Mouse (Mus musculus): Measurements from ENCODE around the gene Vgll4. TPM values are rescaled to one million over a fixed set of nuclear protein-coding genes. Genes with fewer than 3 reads are reported as not detected.

Gene Vgll4
- polyA plus RNA-seq, 1 experiment from 2014 or later, result 52.7 TPM

- WGBS, result 83% methylated on average over 1 of the region's 1 CpGs
- no peak for ATAC-seq (ENCODE audit: insufficient number of reproducible peaks, insufficient read depth, low FRiP score, low read depth)
- H3K9ac ChIP-seq (ENCODE audit: low read length), result no peak overlapping the region
- no peaks in the 10 kb centered on the region for H3K36me3 ChIP-seq (ENCODE audit: control insufficient read depth, insufficient read depth, low read length)
- H3K4me1 ChIP-seq (ENCODE audit: control insufficient read depth in 2 of 2, insufficient read depth in 2 of 2, low read length in 2 of 2), result peaks cover 4 to 6% of the 10 kb centered on the region in 2 experiments; a peak in 2 of 4 replicates
- no peak overlapping the region for H3K4me3 ChIP-seq (ENCODE audit: control insufficient read depth in 1 of 2, insufficient read depth in 1 of 2, low read depth in 1 of 2, low read length in 2 of 2)
- H3K27ac ChIP-seq (replicated peaks in 1 of 2; ENCODE audit: control insufficient read depth in 1 of 2, insufficient read depth in 1 of 2, low read depth in 2 of 2, low read length in 2 of 2), result no peak overlapping the region
- no peaks in the 10 kb centered on the region for H3K9me3 ChIP-seq (ENCODE audit: control insufficient read depth, low read length)
- no peak overlapping the region for H3K4me2 ChIP-seq (ENCODE audit: low read length)
- no peaks in the 10 kb centered on the region; the same call in 1 of the 2 replicates for H3K27me3 ChIP-seq (ENCODE audit: control insufficient read depth, insufficient read depth, low read length)
Measured at GRCm38 (mm10) chr6:114974331-114974730, 4.5 kb upstream of the Vgll4 start.

GRCm38 (mm10) chr6:114972988-114973387, 3.2 kb upstream of the Vgll4 start:
- no peak overlapping the region for H3K4me2 ChIP-seq (ENCODE audit: low read length)
- H3K9ac ChIP-seq (ENCODE audit: low read length), result no peak overlapping the region
- H3K27ac ChIP-seq (replicated peaks in 1 of 2; ENCODE audit: control insufficient read depth in 1 of 2, insufficient read depth in 1 of 2, low read depth in 2 of 2, low read length in 2 of 2), result no peak overlapping the region
- H3K36me3 ChIP-seq (ENCODE audit: control insufficient read depth, insufficient read depth, low read length), result no peaks in the 10 kb centered on the region
- ATAC-seq (ENCODE audit: insufficient number of reproducible peaks, insufficient read depth, low FRiP score, low read depth), result no peak
- no peaks in the 10 kb centered on the region for H3K9me3 ChIP-seq (ENCODE audit: control insufficient read depth, low read length)
- H3K4me1 ChIP-seq (ENCODE audit: control insufficient read depth in 2 of 2, insufficient read depth in 2 of 2, low read length in 2 of 2), result peaks cover 4 to 6% of the 10 kb centered on the region in 2 experiments; a peak in 2 of 4 replicates
- WGBS, result 74% methylated on average over 1 of the region's 1 CpGs
- H3K27me3 ChIP-seq (ENCODE audit: control insufficient read depth, insufficient read depth, low read length), result no peaks in the 10 kb centered on the region; the same call in 1 of the 2 replicates
- H3K4me3 ChIP-seq (ENCODE audit: control insufficient read depth in 1 of 2, insufficient read depth in 1 of 2, low read depth in 1 of 2, low read length in 2 of 2), result no peak overlapping the region

- H3K9ac ChIP-seq (ENCODE audit: low read length), result no peak overlapping the region
- peaks cover 4 to 6% of the 10 kb centered on the region in 2 experiments; a peak in 2 of 4 replicates for H3K4me1 ChIP-seq (ENCODE audit: control insufficient read depth in 2 of 2, insufficient read depth in 2 of 2, low read length in 2 of 2)
- ATAC-seq (ENCODE audit: insufficient number of reproducible peaks, insufficient read depth, low FRiP score, low read depth), result no peak
- no peak overlapping the region for H3K4me3 ChIP-seq (ENCODE audit: control insufficient read depth in 1 of 2, insufficient read depth in 1 of 2, low read depth in 1 of 2, low read length in 2 of 2)
- no peak overlapping the region for H3K4me2 ChIP-seq (ENCODE audit: low read length)
- H3K36me3 ChIP-seq (ENCODE audit: control insufficient read depth, insufficient read depth, low read length), result no peaks in the 10 kb centered on the region
- H3K9me3 ChIP-seq (ENCODE audit: control insufficient read depth, low read length), result no peaks in the 10 kb centered on the region
- no peak overlapping the region for H3K27ac ChIP-seq (replicated peaks in 1 of 2; ENCODE audit: control insufficient read depth in 1 of 2, insufficient read depth in 1 of 2, low read depth in 2 of 2, low read length in 2 of 2)
- 71% methylated on average over 5 of the region's 5 CpGs for WGBS
- H3K27me3 ChIP-seq (ENCODE audit: control insufficient read depth, insufficient read depth, low read length), result peaks cover 11% of the 10 kb centered on the region
Measured at GRCm38 (mm10) chr6:114970895-114971294, 1.1 kb upstream of the Vgll4 start.

- Histone ChIP-seq H3K9ac (ENCODE audit: low read length) (no peak overlapping the region), H3K27me3 (ENCODE audit: control insufficient read depth, insufficient read depth, low read length) (peaks cover 14% of the 10 kb centered on the region), H3K36me3 (ENCODE audit: control insufficient read depth, insufficient read depth, low read length) (no peaks in the 10 kb centered on the region), H3K27ac (replicated peaks in 1 of 2; ENCODE audit: control insufficient read depth in 1 of 2, insufficient read depth in 1 of 2, low read depth in 2 of 2, low read length in 2 of 2) (no peak overlapping the region), H3K9me3 (ENCODE audit: control insufficient read depth, low read length) (no peaks in the 10 kb centered on the region), H3K4me1 (ENCODE audit: control insufficient read depth in 2 of 2, insufficient read depth in 2 of 2, low read length in 2 of 2) (peaks cover 4 to 6% of the 10 kb centered on the region in 2 experiments; a peak in 2 of 4 replicates), H3K4me2 (ENCODE audit: low read length) (no peak overlapping the region), H3K4me3 (ENCODE audit: control insufficient read depth in 1 of 2, insufficient read depth in 1 of 2, low read depth in 1 of 2, low read length in 2 of 2) (no peak overlapping the region)
- WGBS, result 20% methylated on average over 6 of the region's 6 CpGs
- no peak for ATAC-seq (ENCODE audit: insufficient number of reproducible peaks, insufficient read depth, low FRiP score, low read depth)
Measured at GRCm38 (mm10) chr6:114970386-114970785, 592 bp upstream of the Vgll4 start.

- under 1% methylated on average over 81 of the region's 82 CpGs for WGBS
- Histone ChIP-seq H3K9ac (ENCODE audit: low read length) (peak overlapping the region; percentile 80), H3K36me3 (ENCODE audit: control insufficient read depth, insufficient read depth, low read length) (no peaks in the 10 kb centered on the region), H3K9me3 (ENCODE audit: control insufficient read depth, low read length) (no peaks in the 10 kb centered on the region), H3K27ac (replicated peaks in 1 of 2; ENCODE audit: control insufficient read depth in 1 of 2, insufficient read depth in 1 of 2, low read depth in 2 of 2, low read length in 2 of 2) (peak overlapping the region in 1 of 2 experiments; percentile 26; a peak in 2 of 4 replicates), H3K4me1 (ENCODE audit: control insufficient read depth in 2 of 2, insufficient read depth in 2 of 2, low read length in 2 of 2) (peaks cover 4 to 6% of the 10 kb centered on the region in 2 experiments; a peak in 2 of 4 replicates), H3K27me3 (ENCODE audit: control insufficient read depth, insufficient read depth, low read length) (peaks cover 17% of the 10 kb centered on the region), H3K4me2 (ENCODE audit: low read length) (peak overlapping the region; percentile 100), H3K4me3 (ENCODE audit: control insufficient read depth in 1 of 2, insufficient read depth in 1 of 2, low read depth in 1 of 2, low read length in 2 of 2) (peak overlapping the region; percentile 77)
- ATAC-seq (ENCODE audit: insufficient number of reproducible peaks, insufficient read depth, low FRiP score, low read depth), result peak; percentile 74
Measured at GRCm38 (mm10) chr6:114968361-114969212, 1.2 kb downstream of the Vgll4 start.

- Histone ChIP-seq H3K4me1 (ENCODE audit: control insufficient read depth in 2 of 2, insufficient read depth in 2 of 2, low read length in 2 of 2) (peaks cover 4 to 6% of the 10 kb centered on the region in 2 experiments; a peak in 2 of 4 replicates), H3K27ac (replicated peaks in 1 of 2; ENCODE audit: control insufficient read depth in 1 of 2, insufficient read depth in 1 of 2, low read depth in 2 of 2, low read length in 2 of 2) (no peak overlapping the region), H3K36me3 (ENCODE audit: control insufficient read depth, insufficient read depth, low read length) (no peaks in the 10 kb centered on the region), H3K9ac (ENCODE audit: low read length) (no peak overlapping the region), H3K4me2 (ENCODE audit: low read length) (peak overlapping the region; percentile 100), H3K27me3 (ENCODE audit: control insufficient read depth, insufficient read depth, low read length) (peaks cover 17% of the 10 kb centered on the region), H3K4me3 (ENCODE audit: control insufficient read depth in 1 of 2, insufficient read depth in 1 of 2, low read depth in 1 of 2, low read length in 2 of 2) (no peak overlapping the region), H3K9me3 (ENCODE audit: control insufficient read depth, low read length) (no peaks in the 10 kb centered on the region)
- no peak for ATAC-seq (ENCODE audit: insufficient number of reproducible peaks, insufficient read depth, low FRiP score, low read depth)
- WGBS, result 72% methylated on average over 12 of the region's 12 CpGs
Measured at GRCm38 (mm10) chr6:114967623-114968022, 2.2 kb downstream of the Vgll4 start.

- WGBS, result 63% methylated on average over 2 of the region's 2 CpGs
- Histone ChIP-seq H3K27me3 (ENCODE audit: control insufficient read depth, insufficient read depth, low read length) (peaks cover 17% of the 10 kb centered on the region), H3K4me2 (ENCODE audit: low read length) (no peak overlapping the region)
Measured at GRCm38 (mm10) chr6:114966396-114967154, 3.2 kb downstream of the Vgll4 start.

More at GRCm38 (mm10) chr6:114966396-114967154, 3.2 kb downstream of the Vgll4 start:
- ATAC-seq (ENCODE audit: insufficient number of reproducible peaks, insufficient read depth, low FRiP score, low read depth), result no peak
- Histone ChIP-seq H3K4me1 (ENCODE audit: control insufficient read depth in 2 of 2, insufficient read depth in 2 of 2, low read length in 2 of 2) (peaks cover 4 to 6% of the 10 kb centered on the region in 2 experiments; a peak in 2 of 4 replicates), H3K4me3 (ENCODE audit: control insufficient read depth in 1 of 2, insufficient read depth in 1 of 2, low read depth in 1 of 2, low read length in 2 of 2) (no peak overlapping the region), H3K9me3 (ENCODE audit: control insufficient read depth, low read length) (no peaks in the 10 kb centered on the region), H3K9ac (ENCODE audit: low read length) (no peak overlapping the region), H3K27ac (replicated peaks in 1 of 2; ENCODE audit: control insufficient read depth in 1 of 2, insufficient read depth in 1 of 2, low read depth in 2 of 2, low read length in 2 of 2) (no peak overlapping the region), H3K36me3 (ENCODE audit: control insufficient read depth, insufficient read depth, low read length) (no peaks in the 10 kb centered on the region)

All from heart, embryonic 14.5 days (tissue).